Mouse (Mus musculus) heart, adult 2 months (tissue): ENCODE measurements around the gene St6gal1.

Source experiments
- CTCF ChIP-seq: fragments of 200-600 bp; IDR thresholded peaks from 2 replicates; pipeline ENCODE4 v1.8.1; 2022; ENCODE audit warnings: antibody characterized with exemption, mild to moderate bottlenecking, moderate library complexity
- EP300 ChIP-seq: fragments of 200-500 bp; IDR thresholded peaks from 2 replicates; pipeline ENCODE4 v1.6.1; 2011; ENCODE audit warnings: low read depth, low read length, control low read depth; ENCODE audit not compliant: insufficient read depth
- POLR2A ChIP-seq: fragments of 200-500 bp; IDR thresholded peaks from 2 replicates; pipeline ENCODE4 v1.6.1; 2011; ENCODE audit warnings: mild to moderate bottlenecking, low read depth, low read length, control low read depth; ENCODE audit not compliant: insufficient read depth

- TF ChIP-seq POLR2A (no peak), CTCF (no peak), EP300 (no peak)
These were observed 45.7 kb downstream of the St6gal1 start for GRCm38 (mm10) chr16:23269984-23270912.
